Mouse (Mus musculus): Measurements from ENCODE around the gene Arhgap9.
A peak's percentile ranks its signal among the peaks of the same experiment; 100 is the strongest.

DNA sequence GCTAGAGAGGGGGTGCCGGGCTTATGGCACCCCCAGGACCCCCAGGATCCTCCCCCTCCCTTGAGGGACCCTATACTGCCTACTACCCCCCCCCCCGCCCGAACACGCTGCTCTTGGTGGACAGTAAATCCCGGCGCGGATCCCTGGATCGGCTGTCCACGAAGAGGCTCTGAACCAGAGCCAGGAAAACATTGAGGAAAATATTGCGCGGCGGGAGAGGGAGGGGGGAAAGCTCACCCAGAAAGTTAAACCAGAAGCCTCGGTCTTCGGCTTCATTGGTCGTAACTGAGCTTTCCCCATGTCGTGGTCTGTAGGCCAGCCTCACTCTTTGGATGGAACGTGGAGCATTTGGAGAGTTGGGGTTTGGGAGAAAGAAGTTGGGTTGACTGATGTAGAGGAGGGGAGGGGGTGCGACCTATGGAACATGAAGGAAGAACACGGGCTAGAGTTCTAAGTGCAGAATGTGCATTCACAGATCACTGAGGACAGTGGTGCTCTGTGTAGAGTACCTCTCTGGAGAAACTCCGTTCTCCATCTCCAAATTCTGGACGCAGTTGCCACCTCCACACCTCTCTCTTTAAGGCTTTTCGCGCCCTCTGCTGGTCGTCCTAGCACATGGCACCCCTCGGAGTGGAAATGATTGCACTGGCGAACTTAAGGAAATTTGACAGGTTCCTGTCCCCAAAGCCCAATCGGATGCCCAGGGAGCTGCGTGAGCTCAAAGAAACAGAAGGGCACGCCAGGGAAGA is 20.3 kb downstream of the Arhgap9 start, which contains the start of gene Gli1:
- peak; percentile 97 for TF ChIP-seq CTCF (IDR thresholded peaks at IDR 0.05)
- TF ChIP-seq EP300 (IDR thresholded peaks at IDR 0.05; ENCODE audit: insufficient read depth, low read depth, low read length), result peak; percentile 76; the same call in 1 of the 2 replicates

All from heart, adult 2 months (tissue).